Mouse (Mus musculus) kidney, adult 8-10 months (tissue): ENCODE data around the gene Mief2.

Experiments used
- DNase-seq, 2 experiments: peaks; one replicate each; pipeline ENCODE4 v3.0.0; 2022

Mief2 gene

GRCm38 (mm10) chr11:60726601-60727391 lies 1.4 kb upstream of the Mief2 start, which contains the start of gene Flii:
TSS of gene Flii (minus strand) at chr11:60727263.
- DNase-seq: peak; percentile 70 to 83

- no peak for DNase-seq
Observed at GRCm38 (mm10) chr11:60727392-60728140, 632 bp upstream of the Mief2 start.

- DNase-seq: peak in 1 of 2 experiments; percentile 23
Observed at GRCm38 (mm10) chr11:60729217-60729641, 1.0 kb downstream of the Mief2 start.

GRCm38 (mm10) chr11:60730169-60730568 lies 2.0 kb downstream of the Mief2 start:
- DNase-seq: no peak

- no peak for DNase-seq
Observed at GRCm38 (mm10) chr11:60731251-60731650, 3.1 kb downstream of the Mief2 start.

- no peak for DNase-seq
Observed at GRCm38 (mm10) chr11:60734206-60734605, 6.0 kb downstream of the Mief2 start.

GRCm38 (mm10) chr11:60735191-60735590 lies 7.0 kb downstream of the Mief2 start:
- DNase-seq: no peak

- DNase-seq: no peak
Observed at GRCm38 (mm10) chr11:60736491-60736890, 8.3 kb downstream of the Mief2 start.

- DNase-seq: no peak
Observed at GRCm38 (mm10) chr11:60737450-60737849, 9.3 kb downstream of the Mief2 start.

GRCm38 (mm10) chr11:60740321-60740720 lies 12.1 kb downstream of the Mief2 start:
- DNase-seq: no peak

GRCm38 (mm10) chr11:60755570-60755969 lies 27.4 kb downstream of the Mief2 start:
- no peak for DNase-seq

- no peak for DNase-seq
Observed at GRCm38 (mm10) chr11:60761681-60762080, 33.5 kb downstream of the Mief2 start.

GRCm38 (mm10) chr11:60766969-60767368 lies 38.8 kb downstream of the Mief2 start:
- no peak for DNase-seq

GRCm38 (mm10) chr11:60769322-60769721 lies 41.1 kb downstream of the Mief2 start:
- DNase-seq: no peak

- no peak for DNase-seq
Observed at GRCm38 (mm10) chr11:60770776-60771175, 42.6 kb downstream of the Mief2 start.

GRCm38 (mm10) chr11:60772161-60772560 lies 44.0 kb downstream of the Mief2 start:
- no peak for DNase-seq

- no peak for DNase-seq
Observed at GRCm38 (mm10) chr11:60774158-60774689, 46.0 kb downstream of the Mief2 start.

GRCm38 (mm10) chr11:60774841-60775240 lies 46.6 kb downstream of the Mief2 start:
- DNase-seq: no peak

- DNase-seq: no peak
Observed at GRCm38 (mm10) chr11:60775578-60775977, 47.4 kb downstream of the Mief2 start.

GRCm38 (mm10) chr11:60776107-60776828 lies 48.1 kb downstream of the Mief2 start:
- peak; percentile 70 to 79 for DNase-seq

- DNase-seq: peak; percentile 86 to 88
Observed at GRCm38 (mm10) chr11:60776829-60777740, 48.9 kb downstream of the Mief2 start, which contains the start of the genes Top3a and Smcr8. TSS of gene Top3a (minus strand) at chr11:60777365. TSS of gene Smcr8 (plus strand) at chr11:60777524.
